Mouse (Mus musculus) G1E (cell line): Measurements from ENCODE around the gene Gpc1.

Source experiments
- CTCF ChIP-seq: IDR thresholded peaks from 2 replicates; pipeline ENCODE4 v1.5.1; 2012; ENCODE audit warnings: low read depth, low read length, inconsistent platforms, mixed read lengths
- GATA1 ChIP-seq: IDR thresholded peaks from 2 replicates; pipeline ENCODE4 v1.6.1; 2012; ENCODE audit warnings: borderline replicate concordance, low read length, inconsistent platforms, mixed read lengths

- TF ChIP-seq CTCF, result no peak
- TF ChIP-seq GATA1, result no peak
These were observed 47.8 kb downstream of the Gpc1 start for GRCm38 (mm10) chr1:92879266-92879665.
